Mouse (Mus musculus) Patski (cell line): ENCODE data around the gene Idh1. TPM values are rescaled to one million over a fixed set of nuclear protein-coding genes. Genes with fewer than 3 reads are reported as not detected.

Source experiments
- ATAC-seq: fragments of 100-300 bp; one replicate; pipeline ENCODE4 v1.8.0; 2021
- CTCF ChIA-PET: fragments of 350-600 bp; sonication (Branson Sonifier 250); formaldehyde crosslinking; loops from one replicate; lab custom pipeline; 2022; ENCODE audit warnings: inconsistent platforms; lab: Charles Lee
- POLR2A ChIA-PET: fragments of 350-600 bp; sonication (Branson Sonifier 250); formaldehyde crosslinking; loops from one replicate; lab custom pipeline; 2022; ENCODE audit warnings: antibody characterized with exemption, inconsistent platforms; lab: Charles Lee
- DNase-seq: peaks from one replicate; pipeline ENCODE4 v3.0.0-alpha.2; 2011; ENCODE audit warnings: low read depth, low spot score
- H3K27me3 ChIP-seq: fragments of 371-371 bp; one replicate; pipeline ENCODE4 v1.5.1; 2021
- CTCF ChIP-seq: fragments of 100-300 bp; IDR thresholded peaks from one replicate; pipeline ENCODE4 v1.5.1; 2021
- in situ Hi-C: fragments of 300-500 bp; cut with MboI; formaldehyde crosslinking; loops from 3 replicates; pipeline ENCODE4 v1.11.1; 2018; ENCODE audit warnings: low pct_unique_long_range_greater_than_20kb, mixed read lengths
- polyA plus RNA-seq: library from polyadenylated mRNA; unstranded; gene quantifications from one replicate; pipeline ENCODE4 v1.2.3, GENCODE M21; 2021

Idh1 gene
- polyA plus RNA-seq, 1 experiment from 2014 or later, result 69.2 TPM

DNA sequence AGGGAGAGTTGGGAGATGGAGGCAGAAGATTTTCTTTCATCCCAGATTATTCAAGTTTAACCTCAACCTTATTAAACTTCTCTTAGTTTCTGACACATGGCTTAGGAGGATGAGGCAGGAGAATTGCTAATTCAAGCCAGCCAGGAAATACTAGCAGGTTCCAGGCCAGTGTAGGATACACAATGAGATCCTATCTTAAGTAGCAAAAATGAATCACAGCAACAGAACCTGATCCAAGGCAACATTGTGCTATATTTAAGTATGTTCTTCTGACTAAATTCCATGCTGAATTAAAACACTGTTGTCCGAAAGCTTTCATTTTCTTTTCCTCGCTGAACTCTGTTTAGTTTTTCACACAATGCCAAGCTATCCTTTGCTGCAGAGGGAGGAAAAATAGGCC, 6.9 kb upstream of the Idh1 start:
- TF ChIP-seq CTCF, result no peak
- POLR2A ChIA-PET, result no interaction called here
- ATAC-seq, result no peak
- in situ Hi-C loops, result no loop called here
- CTCF ChIA-PET, result interaction anchor here (2.0 kb wide), 1 partner anchor 17 kb away, joined by 4 read pairs; no protein-coding TSS in a partner anchor
- H3K27me3 ChIP-seq, result no peaks in the 10 kb centered on the region
- no peak for DNase-seq

GRCm38 (mm10) chr1:65190172-65190571, 3.9 kb upstream of the Idh1 start:
- in situ Hi-C loops, result no loop called here
- H3K27me3 ChIP-seq, result no peaks in the 10 kb centered on the region
- ATAC-seq, result no peak
- DNase-seq, result no peak
- ChIA-PET CTCF (interaction anchor here (1.0 kb wide), 1 partner anchor 10 kb away, joined by 3 read pairs; no protein-coding TSS in a partner anchor), POLR2A (no interaction called here)
- no peak for TF ChIP-seq CTCF

GRCm38 (mm10) chr1:65187074-65187430, 752 bp upstream of the Idh1 start:
- ChIA-PET POLR2A (no interaction called here), CTCF (interaction anchor here (1.1 kb wide), 1 partner anchor 43 kb away, joined by 3 read pairs; no protein-coding TSS in a partner anchor)
- H3K27me3 ChIP-seq, result no peaks in the 10 kb centered on the region
- ATAC-seq, result peak; percentile 20
- TF ChIP-seq CTCF, result no peak
- no peak for DNase-seq
- in situ Hi-C loops, result no loop called here

- CTCF ChIA-PET, result interaction anchor here (0.7 to 1.1 kb wide), 5 partner anchors 9 to 150 kb away, joined by 3 to 4 read pairs (median 3); no protein-coding TSS in a partner anchor
- in situ Hi-C loops, result no loop called here
- POLR2A ChIA-PET, result no interaction called here
- H3K27me3 ChIP-seq, result no peaks in the 10 kb centered on the region
- DNase-seq (no peak), ATAC-seq (no peak)
- no peak for TF ChIP-seq CTCF
These were observed 635 bp downstream of the Idh1 start for GRCm38 (mm10) chr1:65185524-65186205.

- ChIA-PET CTCF (no interaction called here), POLR2A (no interaction called here)
- in situ Hi-C loops, result no loop called here
- no peaks in the 10 kb centered on the region for H3K27me3 ChIP-seq
- TF ChIP-seq CTCF, result no peak
- ATAC-seq, result no peak
- DNase-seq, result no peak
These were observed 1.3 kb downstream of the Idh1 start for GRCm38 (mm10) chr1:65185011-65185410.

DNA sequence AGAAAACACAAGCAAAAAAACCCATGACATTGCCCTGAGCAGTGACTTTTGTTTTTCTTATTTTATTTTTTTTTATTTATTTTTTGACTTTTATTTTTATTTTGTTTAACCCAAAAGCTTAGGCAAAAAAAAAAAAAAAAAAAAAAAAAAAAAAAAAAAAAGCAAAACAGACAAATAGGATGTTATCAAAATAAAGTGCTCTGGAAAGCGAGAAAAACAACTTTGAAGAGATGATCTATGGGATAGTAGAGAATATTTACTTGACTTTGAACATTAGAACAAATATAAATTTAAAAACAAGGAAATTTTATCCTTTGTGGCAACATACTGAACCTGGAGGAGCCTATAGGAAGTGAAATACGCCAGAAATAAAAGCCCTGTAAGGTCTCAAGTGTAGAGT, 2.3 kb downstream of the Idh1 start:
- no peak for ATAC-seq
- H3K27me3 ChIP-seq, result no peaks in the 10 kb centered on the region
- in situ Hi-C loops, result no loop called here

GRCm38 (mm10) chr1:65181459-65181858, 4.8 kb downstream of the Idh1 start:
- in situ Hi-C loops, result no loop called here
- ChIA-PET POLR2A (interaction anchor here (0.5 kb wide), 1 partner anchor 9 kb away, joined by 3 read pairs; no protein-coding TSS in a partner anchor), CTCF (no interaction called here)
- H3K27me3 ChIP-seq, result no peaks in the 10 kb centered on the region
- DNase-seq (no peak), ATAC-seq (no peak)
- no peak for TF ChIP-seq CTCF

More for the DNA sequence above, 2.3 kb downstream of the Idh1 start:
- no peak for TF ChIP-seq CTCF
- no peak for DNase-seq
- ChIA-PET CTCF (no interaction called here), POLR2A (interaction anchor here (0.6 kb wide), 1 partner anchor 43 kb away, joined by 7 read pairs; no protein-coding TSS in a partner anchor)

- DNase-seq (no peak), ATAC-seq (peak; percentile 5)
- ChIA-PET CTCF (interaction anchor here (0.8 to 8.1 kb wide), 23 partner anchors 8 to 389 kb away, joined by 3 to 62 read pairs (median 4); partner anchors contain the start of gene Akr1cl), POLR2A (interaction anchor here (0.7 to 2.5 kb wide), 2 partner anchors 68 to 134 kb away, joined by 3 to 12 read pairs; no protein-coding TSS in a partner anchor)
- TF ChIP-seq CTCF, result no peak
- in situ Hi-C loops, result loop anchor here (5.0 to 10.0 kb wide), 3 partner anchors 67 to 465 kb away; no protein-coding TSS in a partner anchor
- no peaks in the 10 kb centered on the region for H3K27me3 ChIP-seq
These were observed 6.6 kb downstream of the Idh1 start for GRCm38 (mm10) chr1:65179634-65180249.

- no peak for TF ChIP-seq CTCF
- peak; percentile 75 for DNase-seq
- ChIA-PET POLR2A (interaction anchor here (0.7 to 2.5 kb wide), 2 partner anchors 67 to 127 kb away, joined by 3 to 12 read pairs; no protein-coding TSS in a partner anchor), CTCF (interaction anchor here (0.7 to 8.1 kb wide), 30 partner anchors 7 to 388 kb away, joined by 3 to 62 read pairs (median 4); partner anchors contain the start of gene Akr1cl)
- ATAC-seq, result peak; percentile 85
- in situ Hi-C loops, result loop anchor here (5.0 to 10.0 kb wide), 3 partner anchors 67 to 464 kb away; no protein-coding TSS in a partner anchor
- H3K27me3 ChIP-seq, result no peaks in the 10 kb centered on the region
These were observed 7.3 kb downstream of the Idh1 start for GRCm38 (mm10) chr1:65178902-65179432.
